Mouse (Mus musculus) bone marrow, adult 2 months (tissue): Measurements from ENCODE around the gene S1pr4.

ENCODE experiments used
- CTCF ChIP-seq: fragments of 200-500 bp; IDR thresholded peaks from 2 replicates; pipeline ENCODE4 v1.5.1; 2011; ENCODE audit warnings: low read length, control low read depth; ENCODE audit not compliant: control insufficient read depth, insufficient read depth
- POLR2A ChIP-seq: fragments of 200-500 bp; IDR thresholded peaks from 2 replicates; pipeline ENCODE4 v1.6.1; 2011; ENCODE audit warnings: low read depth, mild to moderate bottlenecking, control low read depth, low read length, borderline replicate concordance; ENCODE audit not compliant: control insufficient read depth

DNA sequence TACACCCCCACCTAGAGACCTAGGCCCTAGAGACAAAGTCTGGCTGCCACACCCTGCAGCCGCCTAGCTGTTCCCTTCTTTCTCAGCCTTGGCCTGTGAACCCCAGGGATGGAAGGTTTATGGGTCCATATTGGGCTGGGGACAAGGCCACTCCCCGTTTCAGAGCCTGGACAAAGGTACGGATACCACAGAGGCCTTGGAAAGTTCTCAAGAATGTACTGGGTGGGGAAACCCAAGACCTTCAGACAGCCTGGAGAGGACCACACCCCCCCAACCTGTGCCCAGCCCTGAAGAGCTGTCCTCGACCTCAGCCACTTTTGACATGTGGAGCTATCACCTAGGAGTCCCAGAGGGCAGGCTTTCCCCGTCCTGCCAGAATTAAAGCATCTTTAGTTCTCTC lies 49.0 kb upstream of the S1pr4 start:
- TF ChIP-seq POLR2A (no peak), CTCF (no peak)
